Mouse (Mus musculus): ENCODE measurements around the gene Commd6. TPM values are rescaled to one million over a fixed set of nuclear protein-coding genes. Genes with fewer than 3 reads are reported as not detected.

Gene Commd6
- total and polyA plus RNA-seq, 3 experiments: 56.6 to 125 (median 75.4) TPM

DNA sequence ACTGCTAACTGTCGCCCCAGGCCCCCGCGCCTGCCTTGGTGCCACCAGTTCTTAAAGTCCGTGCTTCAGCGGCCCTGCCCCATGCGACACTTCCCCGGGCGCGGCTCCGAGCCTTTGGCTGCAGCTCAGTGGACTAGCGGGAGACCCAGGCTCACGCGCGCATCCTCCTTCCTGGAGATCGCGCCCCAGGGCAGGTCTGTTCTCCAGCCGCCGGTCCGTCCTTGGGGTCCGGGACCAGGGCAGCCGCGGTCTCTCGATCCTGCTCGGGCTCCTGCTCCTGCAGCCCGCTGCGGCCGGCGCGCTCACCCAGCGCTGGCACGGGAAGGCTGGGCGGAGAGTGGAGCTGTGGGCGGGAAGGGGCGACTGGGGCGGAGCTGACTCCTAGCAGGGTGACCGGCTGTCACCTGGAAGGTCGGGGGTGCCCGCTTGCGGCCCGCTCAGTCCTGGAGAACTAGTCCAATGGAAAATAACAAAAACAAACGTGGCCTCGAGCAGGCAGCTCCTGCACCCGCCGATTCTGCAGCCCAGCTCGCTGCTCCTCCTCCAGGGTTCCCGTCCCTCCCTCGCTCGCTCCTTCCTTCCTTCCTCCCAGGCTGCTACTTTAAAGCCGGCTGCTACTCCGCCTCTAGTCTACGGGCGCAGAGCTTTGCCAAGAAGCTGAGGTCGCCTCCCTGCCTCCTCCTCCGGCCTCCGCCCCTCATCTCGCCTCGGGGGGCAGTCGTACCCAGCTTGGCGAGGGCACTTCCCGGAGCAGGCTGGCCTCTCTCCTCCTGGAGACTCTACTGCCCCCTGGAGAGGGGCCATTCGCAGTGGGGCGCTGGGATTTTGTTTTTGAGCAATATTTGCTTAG lies 31.7 kb downstream of the Commd6 start, which contains the start of gene Tbc1d4:
Gene Tbc1d4 (minus strand): TSS at position 673 of the 850 bp plus-strand sequence.
- Histone ChIP-seq H3K9ac (ENCODE audit: insufficient read depth, low read depth) (peak within 1 kb of the TSS; percentile 38), H3K4me2 (ENCODE audit: insufficient read depth, low read depth, poor library complexity, severe bottlenecking) (peak within 1 kb of the TSS; percentile 69), H3K9me3 (replicated peaks; ENCODE audit: low read length) (no peaks in the 10 kb centered on the region), H3K4me1 (ENCODE audit: control insufficient read depth in 1 of 2, insufficient read depth in 2 of 2) (peaks cover 0 to 32% of the 10 kb centered on the region in 2 experiments; a peak in 2 of 4 replicates), H3K79me2 (replicated peaks; ENCODE audit: control insufficient read depth, extremely low read depth, insufficient read depth, poor library complexity, severe bottlenecking) (no peaks in the 10 kb centered on the region), H3K27me3 (replicated peaks) (no peaks in the 10 kb centered on the region), H3K27ac (ENCODE audit: insufficient read depth, low read depth) (no peak within 1 kb of the TSS), H3K36me3 (replicated peaks in 1 of 2; ENCODE audit: control insufficient read depth in 1 of 2, insufficient read depth in 1 of 2, low read length in 1 of 2) (peaks cover 0 to 6% of the 10 kb centered on the region in 2 experiments), H3K4me3 (replicated peaks in 1 of 3; ENCODE audit: low read depth in 2 of 3, low read length in 2 of 3, poor library complexity in 1 of 3) (peak within 1 kb of the TSS; percentile 48 to 90 (median 80))
- dilution Hi-C loops (cut with MboI; ENCODE audit: extremely low pct_ligation_motif_present, extremely low pct_unique_long_range_greater_than_20kb, low sequenced_read_pairs): no loop called here
- in situ Hi-C loops (cut with MboI; ENCODE audit: low pct_ligation_motif_present, low pct_unique_long_range_greater_than_20kb, low sequenced_read_pairs): loop anchor here (5.0 kb wide), 1 partner anchor 96 kb away; no protein-coding TSS in a partner anchor
- peak; percentile 74 for DNase-seq (ENCODE audit: extremely low read depth)
- TF ChIP-seq ETS1 (conservative IDR thresholded peaks at IDR 0.05; ENCODE audit: low read depth, low read length) (no peak), CTCF (conservative IDR thresholded peaks at IDR 0.05 in 1 of 2, IDR thresholded peaks at IDR 0.05 in 1 of 2; ENCODE audit: low read depth in 2 of 2, low read length in 2 of 2) (peak in 1 of 2 experiments; percentile 80; a peak in 2 of 4 replicates), MAX (IDR thresholded peaks at IDR 0.05; ENCODE audit: low read length) (no peak), TCF12 (IDR thresholded peaks at IDR 0.05; ENCODE audit: low read depth, low read length) (no peak), KAT2A (IDR thresholded peaks at IDR 0.05; ENCODE audit: insufficient replicate concordance, low read length) (no peak), SIN3A (IDR thresholded peaks at IDR 0.05; ENCODE audit: low read length) (0 out of 2 replicates have a peak, but pooled peaks have one; percentile 32), UBTF (IDR thresholded peaks at IDR 0.05; ENCODE audit: low read depth, low read length) (0 out of 2 replicates have a peak, but pooled peaks have one; percentile 41), USF2 (conservative IDR thresholded peaks at IDR 0.05; ENCODE audit: low read depth, low read length) (no peak), SMC3 (IDR thresholded peaks at IDR 0.05; ENCODE audit: low read depth, low read length) (peak; percentile 59), RAD21 (IDR thresholded peaks at IDR 0.05; ENCODE audit: low read depth, low read length) (peak; percentile 48), TBP (conservative IDR thresholded peaks at IDR 0.05; ENCODE audit: low read depth, low read length) (0 out of 2 replicates have a peak, but pooled peaks have one; percentile 16), RCOR1 (conservative IDR thresholded peaks at IDR 0.05; ENCODE audit: low read depth, low read length) (no peak), EP300 (IDR thresholded peaks at IDR 0.05; ENCODE audit: low read length) (no peak), BHLHE40 (IDR thresholded peaks at IDR 0.05; ENCODE audit: low read depth, low read length) (peak; percentile 46), NELFE (IDR thresholded peaks at IDR 0.05; ENCODE audit: low read depth, low read length) (0 out of 2 replicates have a peak, but pooled peaks have one; percentile 25), POLR2A (IDR thresholded peaks at IDR 0.05; ENCODE audit: low read depth, low read length) (peak; percentile 47; the same call in 1 of the 2 replicates), ZNF384 (IDR thresholded peaks at IDR 0.05; ENCODE audit: low read depth, low read length) (no peak), ZC3H11A (IDR thresholded peaks at IDR 0.05; ENCODE audit: low read depth, low read length) (no peak), ZMIZ1 (IDR thresholded peaks at IDR 0.05; ENCODE audit: low read depth, low read length) (no peak), MXI1 (IDR thresholded peaks at IDR 0.05; ENCODE audit: low read depth, low read length) (0 out of 2 replicates have a peak, but pooled peaks have one; percentile 35), MYC (IDR thresholded peaks at IDR 0.05; ENCODE audit: low read depth, low read length) (no peak), JUN (IDR thresholded peaks at IDR 0.05; ENCODE audit: insufficient read depth, low read depth, low read length) (no peak), ELF1 (IDR thresholded peaks at IDR 0.05; ENCODE audit: low read depth, low read length) (peak; percentile 60)
